Mouse (Mus musculus): ENCODE measurements around the gene Cdh10.
A peak's percentile ranks its signal among the peaks of the same experiment; 100 is the strongest.

The Cdh10 gene

DNA sequence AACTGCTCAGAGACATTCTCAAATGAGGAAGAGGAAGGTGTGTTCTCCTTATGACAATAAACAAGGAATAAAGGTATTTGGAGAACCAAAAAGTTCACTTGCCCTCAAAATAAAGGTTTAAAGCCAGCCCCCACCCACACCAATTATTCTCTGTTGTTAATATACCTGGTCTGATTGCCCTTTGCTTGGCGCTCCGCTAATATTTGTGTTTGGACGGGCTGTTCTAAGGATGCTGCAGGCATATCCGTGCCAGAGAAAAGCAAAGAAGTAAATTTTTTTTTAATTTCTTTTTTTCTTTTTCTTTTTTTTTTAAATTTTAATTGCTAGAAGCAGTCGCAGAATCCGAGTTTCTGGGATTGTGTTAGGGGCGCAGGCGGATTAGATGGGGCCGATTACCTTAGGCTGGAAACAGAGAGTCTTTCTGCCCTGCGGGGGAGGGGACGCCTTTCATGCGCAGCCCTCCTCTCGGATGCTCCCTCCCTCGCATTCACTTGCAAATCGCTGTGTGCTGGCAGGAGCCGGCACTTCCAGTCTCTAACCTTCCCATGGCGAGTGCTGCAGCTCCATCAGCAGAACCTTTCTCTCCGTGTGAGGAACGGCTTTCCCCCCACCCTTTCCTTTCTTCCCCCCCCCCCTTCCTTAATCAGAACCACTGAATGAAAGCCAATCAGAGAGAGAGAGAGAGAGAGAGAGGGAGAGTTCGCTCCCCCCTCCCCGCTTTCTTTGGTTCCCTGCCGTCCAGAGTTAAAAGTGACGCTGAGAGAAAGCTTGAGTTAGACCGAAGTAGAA is at the start of gene Cdh10:
TSS of gene Cdh10 (plus strand) at position 763 of the 789 bp plus-strand sequence.
- peak; percentile 71 to 74 for DNase-seq

DNA sequence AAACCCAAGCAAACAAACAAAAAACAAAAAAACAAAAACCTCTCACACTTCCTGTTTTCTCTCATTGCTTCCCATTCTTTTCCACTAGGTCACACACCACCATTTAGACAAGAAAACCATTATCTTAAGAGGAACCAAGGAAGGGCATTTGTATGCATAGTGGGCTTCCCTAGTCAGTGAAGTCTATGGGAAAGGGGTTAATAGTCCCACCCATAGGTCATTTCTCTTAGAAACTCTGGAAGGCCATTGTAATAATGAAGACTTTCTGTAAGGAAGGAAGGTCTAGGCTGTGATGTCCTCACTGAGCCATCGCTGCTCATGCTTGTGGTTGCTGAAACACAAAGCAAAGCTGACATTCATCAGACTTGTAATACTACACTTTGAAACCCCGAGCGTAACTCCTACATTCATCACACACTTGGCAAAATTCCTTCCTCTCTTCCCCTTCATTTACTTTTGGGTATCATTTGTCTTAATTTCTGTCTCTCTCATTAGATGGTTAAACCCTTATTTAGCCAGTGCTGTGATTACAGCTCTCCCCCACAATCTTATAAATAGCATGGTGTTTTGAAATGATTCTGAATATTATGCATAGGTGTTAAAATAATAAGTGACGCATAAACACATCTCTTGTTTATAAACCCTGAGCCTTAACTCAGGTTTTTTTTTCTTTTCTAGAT is 9.5 kb upstream of the Cdh10 start:
- no peak for DNase-seq

GRCm38 (mm10) chr15:18817707-18818106 is 1.0 kb upstream of the Cdh10 start:
- no peak for DNase-seq

DNA sequence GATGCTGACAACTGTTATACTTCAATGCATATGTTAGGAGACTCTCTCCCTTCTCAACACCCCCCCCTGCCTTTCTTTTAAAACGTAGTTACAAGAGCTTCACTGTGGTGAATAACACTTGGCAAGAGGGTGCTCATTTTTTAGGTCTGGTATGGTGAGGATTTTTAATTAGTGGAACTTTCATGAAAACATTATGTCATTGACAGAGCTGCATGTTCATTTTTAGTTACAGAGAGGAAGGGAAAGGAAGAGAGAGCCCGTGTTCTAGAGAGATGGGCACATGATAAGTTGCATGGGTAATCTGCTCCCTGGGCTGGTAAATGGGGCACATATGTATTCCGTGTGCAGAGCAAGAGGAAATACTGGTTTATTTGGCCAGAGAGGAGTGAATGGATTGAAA is 1.5 kb downstream of the Cdh10 start:
- no peak for DNase-seq

DNA sequence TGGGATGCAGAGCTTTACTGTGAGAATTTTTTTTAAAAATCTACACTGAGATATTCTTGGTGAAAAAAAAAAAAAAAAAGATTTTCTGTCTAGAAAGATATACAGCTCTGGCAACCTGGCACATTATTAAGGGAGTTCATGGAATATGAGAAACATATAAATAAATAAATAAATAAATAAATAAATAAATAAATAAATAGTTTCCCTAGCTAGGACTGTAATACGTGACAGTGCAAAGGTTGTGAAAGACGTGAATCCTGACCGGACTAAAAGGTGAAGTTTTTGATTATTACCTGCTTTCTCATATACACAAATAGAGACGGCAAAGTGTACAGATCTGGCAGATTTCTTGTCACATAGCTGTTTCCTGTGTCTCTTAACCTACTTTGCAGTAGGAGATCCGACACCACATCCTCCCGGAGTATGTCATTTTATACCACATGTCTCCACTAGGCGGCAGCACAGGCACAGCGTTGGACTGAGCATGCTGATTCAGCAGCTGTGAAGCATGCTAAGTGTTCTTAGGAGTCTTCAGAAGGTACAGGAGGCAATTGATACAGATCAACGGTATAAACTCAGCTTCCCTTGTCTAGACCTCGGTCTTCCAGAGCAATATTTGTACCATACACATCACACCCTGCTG is 2.5 kb downstream of the Cdh10 start:
- peak; percentile 92 to 96 for DNase-seq

DNA sequence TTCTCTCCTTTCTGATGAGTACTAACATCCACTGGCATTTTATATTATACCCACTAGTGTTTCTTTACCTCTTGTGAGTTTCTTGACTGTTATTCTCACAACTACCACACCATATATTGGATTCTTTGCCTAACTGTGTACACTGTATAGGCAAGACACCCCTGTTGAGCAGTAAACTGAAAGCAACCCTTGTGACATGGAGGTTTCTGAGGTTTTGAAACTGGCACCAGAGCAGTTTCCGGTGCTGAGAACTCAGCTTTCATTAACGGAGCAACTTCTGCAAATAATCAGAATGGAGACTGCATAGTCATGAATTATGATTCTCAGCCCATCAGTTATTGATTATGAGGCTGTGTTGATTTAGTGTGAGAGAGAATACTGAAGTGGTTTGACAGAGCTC is 4.7 kb downstream of the Cdh10 start:
- no peak for DNase-seq

- DNase-seq = peak; percentile 72
Observed at GRCm38 (mm10) chr15:18832263-18832662, 13.5 kb downstream of the Cdh10 start.

DNA sequence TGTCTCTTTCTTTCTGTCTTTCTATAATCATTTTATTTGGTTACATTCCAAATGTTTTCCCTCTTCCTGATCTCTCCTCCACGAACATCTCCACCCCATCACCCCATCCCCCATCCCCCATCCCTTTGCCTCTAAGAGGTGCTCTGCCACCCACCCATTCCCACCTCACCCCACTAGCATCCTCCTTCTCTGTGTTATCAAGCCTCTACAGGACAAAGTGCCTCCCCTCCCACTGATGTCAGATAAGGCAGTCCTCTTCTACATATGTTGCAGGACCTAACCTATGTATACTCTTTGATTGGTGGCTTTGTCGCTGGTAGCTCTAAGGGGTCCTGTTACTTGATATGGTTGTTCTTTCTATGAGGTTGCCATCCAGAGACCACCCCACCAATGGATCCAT is 23.0 kb downstream of the Cdh10 start:
- DNase-seq = no peak

GRCm38 (mm10) chr15:18844807-18845206 is 26.1 kb downstream of the Cdh10 start:
- peak; percentile 39 to 41 for DNase-seq

- peak; percentile 58 to 65 for DNase-seq
Observed at GRCm38 (mm10) chr15:18850497-18850896, 31.8 kb downstream of the Cdh10 start.

- no peak for DNase-seq
Observed at GRCm38 (mm10) chr15:18858135-18858534, 39.4 kb downstream of the Cdh10 start.

GRCm38 (mm10) chr15:18869871-18870270 is 51.1 kb downstream of the Cdh10 start:
- DNase-seq = no peak

- DNase-seq = no peak
Observed at GRCm38 (mm10) chr15:18881467-18881866, 62.7 kb downstream of the Cdh10 start.

- no peak for DNase-seq
Observed at GRCm38 (mm10) chr15:18886673-18887072, 67.9 kb downstream of the Cdh10 start.

- DNase-seq = no peak
Observed at GRCm38 (mm10) chr15:18888912-18889311, 70.2 kb downstream of the Cdh10 start.

DNA sequence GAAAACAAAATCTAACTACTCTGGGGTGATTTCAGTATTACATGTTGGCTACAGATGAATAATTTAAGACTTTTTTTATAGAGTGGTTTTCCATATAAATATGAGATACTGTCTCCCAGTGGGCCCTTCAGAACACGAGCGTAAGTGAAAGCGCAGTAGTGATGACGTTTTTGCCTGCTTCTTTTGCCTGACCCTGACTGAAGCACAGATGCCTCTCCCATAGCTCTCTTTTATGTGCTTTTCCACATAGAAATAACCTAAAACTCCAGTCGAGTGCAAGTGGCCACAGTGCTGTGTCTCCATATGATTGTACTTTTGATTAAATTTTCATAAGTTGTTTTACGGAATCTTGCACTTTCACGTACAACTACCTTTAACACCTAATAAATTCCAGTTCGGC is 71.6 kb downstream of the Cdh10 start:
- no peak for DNase-seq

- no peak for DNase-seq
Observed at GRCm38 (mm10) chr15:18900776-18901175, 82.0 kb downstream of the Cdh10 start.

DNA sequence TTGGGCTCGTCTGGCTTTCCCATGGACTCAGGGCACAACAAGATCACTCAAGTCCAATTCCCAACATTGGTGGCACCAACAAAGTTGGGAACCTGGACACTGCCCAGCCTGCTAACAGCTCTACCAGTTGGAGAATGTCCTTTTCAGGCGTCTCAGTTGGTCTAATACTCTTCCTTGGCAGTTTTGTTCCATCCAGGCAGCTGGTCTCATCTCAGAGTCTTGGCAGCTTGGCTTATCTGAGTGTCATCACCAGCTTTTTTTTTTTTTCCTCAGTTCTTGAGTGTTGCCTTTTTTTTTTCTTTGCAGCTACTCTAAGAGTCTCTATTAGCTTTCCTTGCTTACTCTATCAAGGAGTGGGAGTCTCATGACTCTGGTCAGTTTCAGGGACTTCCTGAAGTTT is 85.4 kb downstream of the Cdh10 start:
- peak in 1 of 2 experiments; percentile 5 for DNase-seq

DNA sequence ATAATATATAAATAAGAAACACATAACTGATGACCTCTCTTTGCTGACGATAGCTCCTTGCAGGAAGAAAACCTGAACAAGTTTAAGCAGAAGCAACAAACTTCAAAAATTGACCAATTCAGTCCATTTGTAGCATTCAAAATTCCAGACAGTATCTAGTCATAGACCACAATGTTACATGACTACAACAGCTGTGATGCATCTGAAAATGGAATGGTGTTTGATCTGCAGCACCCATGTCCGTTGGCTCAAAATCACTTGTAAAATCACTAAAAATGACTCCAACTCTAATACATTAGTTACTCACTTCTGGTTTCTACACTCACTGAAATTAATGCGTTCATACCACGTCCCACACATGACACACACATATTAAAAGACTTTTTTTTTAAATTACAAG is 91.9 kb downstream of the Cdh10 start:
- no peak for DNase-seq

- no peak for DNase-seq
Observed at GRCm38 (mm10) chr15:18925392-18926117, 106.8 kb downstream of the Cdh10 start.

DNA sequence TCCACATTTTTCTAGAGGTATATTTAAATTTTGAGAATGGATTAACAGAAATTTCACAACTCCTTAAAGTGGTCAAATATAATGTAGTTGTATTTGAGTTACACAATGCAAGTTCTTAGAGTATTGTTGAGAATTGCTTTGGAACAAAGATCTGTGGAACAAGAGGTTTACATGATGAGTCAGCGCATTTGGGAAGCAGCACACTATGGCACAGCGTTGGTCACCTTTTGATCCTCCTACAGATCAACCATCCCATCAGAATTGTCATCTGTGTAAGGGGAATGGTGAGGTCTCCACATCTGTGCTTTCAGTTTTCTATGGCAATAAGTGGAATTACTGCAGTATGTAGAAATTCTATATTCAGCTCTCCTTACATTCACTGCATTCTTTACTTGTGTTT is 108.2 kb downstream of the Cdh10 start:
- DNase-seq = no peak

- no peak for DNase-seq
Observed at GRCm38 (mm10) chr15:18952266-18952665, 133.5 kb downstream of the Cdh10 start.

DNA sequence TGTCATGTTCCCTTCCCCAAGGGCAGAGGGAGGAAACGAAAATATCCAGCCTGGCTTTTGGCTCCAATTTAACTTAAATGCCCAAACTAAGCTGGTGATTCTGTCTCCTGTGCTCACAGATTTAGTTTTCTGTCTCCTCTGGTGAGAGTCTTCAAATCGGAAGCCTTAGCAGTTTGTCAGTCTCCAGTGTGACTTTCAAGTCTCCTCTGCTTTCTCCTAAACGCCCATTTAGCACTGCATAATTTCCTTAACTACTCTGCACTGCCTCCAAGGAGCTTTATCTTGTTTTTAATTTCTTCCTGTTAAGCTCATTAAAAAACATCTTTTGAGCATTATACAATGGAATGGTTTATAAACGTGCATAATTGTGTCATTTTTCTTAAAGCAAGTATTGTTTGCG is 156.3 kb downstream of the Cdh10 start:
- no peak for DNase-seq

Measured in cerebellum, postnatal 36 days (tissue).